Mouse (Mus musculus) CH12.LX (cell line): Measurements from ENCODE around the gene Adarb1. TPM values are rescaled to one million over a fixed set of nuclear protein-coding genes. Genes with fewer than 3 reads are reported as not detected.

Source experiments
- DNase-seq: peaks from one replicate; pipeline ENCODE4 v3.0.0-alpha.2; 2013; ENCODE audit errors: extremely low read depth
- H3K27ac ChIP-seq: 2 replicates; pipeline ENCODE4 v1.5.1; 2012; ENCODE audit warnings: low read depth, mild to moderate bottlenecking, control low read depth, moderate library complexity; ENCODE audit not compliant: insufficient read depth
- H3K27me3 ChIP-seq: replicated peaks from 2 replicates; pipeline ENCODE3; 2012; ENCODE audit warnings: inconsistent platforms
- H3K36me3 ChIP-seq, 2 experiments: replicated peaks in 1 of 2; 2 replicates each; pipeline versions ENCODE3 to v1.6.1; 2012; ENCODE audit warnings: inconsistent platforms in 1 of 2, low read length in 1 of 2, mild to moderate bottlenecking in 1 of 2, mixed read lengths in 1 of 2, moderate library complexity in 1 of 2; ENCODE audit not compliant: control insufficient read depth in 1 of 2, insufficient read depth in 1 of 2
- H3K4me1 ChIP-seq, 2 experiments: 2 replicates each; pipeline ENCODE4 v1.6.1; 2012; ENCODE audit warnings: inconsistent platforms in 1 of 2, moderate library complexity in 1 of 2; ENCODE audit not compliant: insufficient read depth in 2 of 2, control insufficient read depth in 1 of 2
- H3K4me2 ChIP-seq: 2 replicates; pipeline ENCODE4 v1.6.1; 2012; ENCODE audit warnings: low read depth, mild to moderate bottlenecking, control low read depth; ENCODE audit not compliant: poor library complexity, insufficient read depth, severe bottlenecking
- H3K4me3 ChIP-seq, 3 experiments: fragments of 150-350 bp in 1 of 3; sonication (generic) in 1 of 3; replicated peaks in 1 of 3; 2 replicates each; pipeline versions ENCODE3 to v1.5.1; 2011 to 2012; ENCODE audit warnings: low read depth in 2 of 3, low read length in 2 of 3, mild to moderate bottlenecking in 2 of 3, moderate library complexity in 2 of 3, control low read depth in 1 of 3, improper control_type of control experiment in 1 of 3, inconsistent platforms in 1 of 3, mixed read lengths in 1 of 3; ENCODE audit not compliant: poor library complexity in 1 of 3
- H3K79me2 ChIP-seq: replicated peaks from 2 replicates; pipeline ENCODE4 v1.6.1; 2012; ENCODE audit warnings: mild to moderate bottlenecking, moderate library complexity; ENCODE audit not compliant: control insufficient read depth, poor library complexity, insufficient read depth, severe bottlenecking; ENCODE audit errors: extremely low read depth
- H3K9ac ChIP-seq: 2 replicates; pipeline ENCODE4 v1.6.1; 2012; ENCODE audit warnings: low read depth, mild to moderate bottlenecking, control low read depth, moderate library complexity; ENCODE audit not compliant: insufficient read depth
- H3K9me3 ChIP-seq: replicated peaks from 2 replicates; pipeline ENCODE3; 2012; ENCODE audit warnings: low read length, inconsistent platforms, mixed read lengths
- BHLHE40 ChIP-seq: IDR thresholded peaks from 2 replicates; pipeline ENCODE4 v1.6.1; 2011; ENCODE audit warnings: mild to moderate bottlenecking, low read depth, low read length, improper control_type of control experiment
- CHD1 ChIP-seq: IDR thresholded peaks from 2 replicates; pipeline ENCODE4 v1.6.1; 2012; ENCODE audit warnings: low read depth, low read length, improper control_type of control experiment, inconsistent platforms
- CHD2 ChIP-seq: IDR thresholded peaks from 2 replicates; pipeline ENCODE4 v1.6.1; 2011; ENCODE audit warnings: low read length, improper control_type of control experiment
- E2F4 ChIP-seq: IDR thresholded peaks from 2 replicates; pipeline ENCODE4 v1.6.1; 2011; ENCODE audit warnings: low read depth, low read length, improper control_type of control experiment; ENCODE audit not compliant: insufficient replicate concordance
- EP300 ChIP-seq: IDR thresholded peaks from 2 replicates; pipeline ENCODE4 v1.6.1; 2011; ENCODE audit warnings: low read length, improper control_type of control experiment
- ETS1 ChIP-seq: conservative IDR thresholded peaks from 2 replicates; pipeline ENCODE4 v1.6.1; 2012; ENCODE audit warnings: low read depth, mild to moderate bottlenecking, inconsistent platforms, low read length, improper control_type of control experiment, moderate library complexity
- GABPA ChIP-seq: IDR thresholded peaks from 2 replicates; pipeline ENCODE4 v1.6.1; 2012; ENCODE audit warnings: low read depth, low read length, improper control_type of control experiment, inconsistent platforms; ENCODE audit not compliant: insufficient replicate concordance
- IRF4 ChIP-seq: IDR thresholded peaks from 2 replicates; pipeline ENCODE4 v1.6.1; 2014; ENCODE audit warnings: low read depth, mild to moderate bottlenecking, inconsistent platforms, low read length, improper control_type of control experiment
- KAT2A ChIP-seq: IDR thresholded peaks from 2 replicates; pipeline ENCODE4 v1.6.1; 2012; ENCODE audit warnings: low read length, improper control_type of control experiment, inconsistent platforms; ENCODE audit not compliant: insufficient replicate concordance
- MXI1 ChIP-seq: IDR thresholded peaks from 2 replicates; pipeline ENCODE4 v1.6.1; 2011; ENCODE audit warnings: mild to moderate bottlenecking, low read depth, low read length, improper control_type of control experiment
- MYC ChIP-seq: IDR thresholded peaks from 2 replicates; pipeline ENCODE4 v1.6.1; 2011; ENCODE audit warnings: low read depth, mild to moderate bottlenecking, improper control_type of control experiment, low read length
- NELFE ChIP-seq: IDR thresholded peaks from 2 replicates; pipeline ENCODE4 v1.6.1; 2011; ENCODE audit warnings: low read depth, low read length, improper control_type of control experiment
- NRF1 ChIP-seq: IDR thresholded peaks from 2 replicates; pipeline ENCODE4 v1.6.1; 2014; ENCODE audit warnings: low read depth, mild to moderate bottlenecking, inconsistent platforms, low read length, improper control_type of control experiment, moderate library complexity
- POLR2A ChIP-seq: IDR thresholded peaks from 2 replicates; pipeline ENCODE4 v1.6.1; 2011; ENCODE audit warnings: low read depth, mild to moderate bottlenecking, improper control_type of control experiment, low read length
- POLR2AphosphoS2 ChIP-seq: IDR thresholded peaks from 2 replicates; pipeline ENCODE4 v1.6.1; 2011; ENCODE audit warnings: low read depth, low read length, improper control_type of control experiment
- RAD21 ChIP-seq: IDR thresholded peaks from 2 replicates; pipeline ENCODE4 v1.6.1; 2011; ENCODE audit warnings: low read depth, mild to moderate bottlenecking, low read length, improper control_type of control experiment, moderate library complexity
- RCOR1 ChIP-seq: conservative IDR thresholded peaks from 2 replicates; pipeline ENCODE4 v1.6.1; 2012; ENCODE audit warnings: low read depth, mild to moderate bottlenecking, inconsistent platforms, low read length, improper control_type of control experiment
- TCF12 ChIP-seq: IDR thresholded peaks from 2 replicates; pipeline ENCODE4 v1.6.1; 2014; ENCODE audit warnings: low read depth, mild to moderate bottlenecking, inconsistent platforms, low read length, improper control_type of control experiment
- USF1 ChIP-seq: IDR thresholded peaks from 2 replicates; pipeline ENCODE4 v1.6.1; 2014; ENCODE audit warnings: low read depth, mild to moderate bottlenecking, inconsistent platforms, low read length, improper control_type of control experiment
- USF2 ChIP-seq: conservative IDR thresholded peaks from 2 replicates; pipeline ENCODE4 v1.6.1; 2011; ENCODE audit warnings: low read depth, low read length, improper control_type of control experiment
- ZC3H11A ChIP-seq: IDR thresholded peaks from 2 replicates; pipeline ENCODE4 v1.6.1; 2012; ENCODE audit warnings: low read depth, mild to moderate bottlenecking, inconsistent platforms, low read length, improper control_type of control experiment
- ZKSCAN1 ChIP-seq: IDR thresholded peaks from 2 replicates; pipeline ENCODE4 v1.6.1; 2012; ENCODE audit warnings: low read depth, inconsistent platforms, low read length, improper control_type of control experiment, borderline replicate concordance
- ZNF384 ChIP-seq: IDR thresholded peaks from 2 replicates; pipeline ENCODE4 v1.6.1; 2012; ENCODE audit warnings: low read depth, low read length, improper control_type of control experiment, inconsistent platforms
- dilution Hi-C: fragments of 300-500 bp; cut with MboI; formaldehyde crosslinking; loops from 2 replicates; pipeline ENCODE4 v1.14.3; 2020; ENCODE audit warnings: low sequenced_read_pairs; ENCODE audit not compliant: extremely low pct_unique_long_range_greater_than_20kb, extremely low pct_ligation_motif_present
- in situ Hi-C: fragments of 300-500 bp; cut with MboI; formaldehyde crosslinking; loops from 3 replicates; pipeline ENCODE4 v1.14.3; 2019; ENCODE audit warnings: low sequenced_read_pairs, low pct_ligation_motif_present, low pct_unique_long_range_greater_than_20kb, mixed read lengths
- polyA plus RNA-seq: library from polyadenylated mRNA; unstranded; fragments of >175 nt; gene quantifications from 2 replicates; pipeline ENCODE4 v1.2.1, GENCODE M21; 2012; ENCODE audit warnings: low read depth; ENCODE audit not compliant: insufficient read length
- total RNA-seq, 2 experiments: library from RNA; depleted of rRNA; stranded (reverse); fragments of 300-350 nt in 1 of 2; fragments of >200 nt in 1 of 2; gene quantifications; 2 replicates each; pipeline ENCODE4 v1.2.3; 2012 to 2014

Adarb1 gene
- total and polyA plus RNA-seq, 3 experiments = 1.7 to 3.5 (median 2.4) TPM

GRCm38 (mm10) chr10:77402463-77402862 is 15.6 kb downstream of the Adarb1 start:
- H3K4me1 ChIP-seq = no peaks in the 10 kb centered on the region
- H3K9me3 ChIP-seq = no peaks in the 10 kb centered on the region
- no peak overlapping the region for H3K27ac ChIP-seq
- no peak overlapping the region for H3K4me2 ChIP-seq
- in situ Hi-C loops = no loop called here
- dilution Hi-C loops = no loop called here
- TF ChIP-seq CHD1 (no peak), EP300 (no peak), RAD21 (no peak), POLR2AphosphoS2 (no peak), IRF4 (no peak), ZNF384 (no peak), MXI1 (no peak)
- H3K79me2 ChIP-seq = no peaks in the 10 kb centered on the region
- H3K36me3 ChIP-seq = no peaks in the 10 kb centered on the region
- H3K9ac ChIP-seq = no peak overlapping the region
- DNase-seq = no peak
- H3K27me3 ChIP-seq = no peaks in the 10 kb centered on the region
- H3K4me3 ChIP-seq = no peak overlapping the region

- no peak overlapping the region for H3K4me3 ChIP-seq
- no peaks in the 10 kb centered on the region for H3K27me3 ChIP-seq
- H3K9ac ChIP-seq = no peak overlapping the region
- no peak overlapping the region for H3K27ac ChIP-seq
- in situ Hi-C loops = no loop called here
- no peaks in the 10 kb centered on the region for H3K79me2 ChIP-seq
- dilution Hi-C loops = no loop called here
- no peak for DNase-seq
- H3K4me2 ChIP-seq = no peak overlapping the region
- no peaks in the 10 kb centered on the region for H3K4me1 ChIP-seq
- H3K36me3 ChIP-seq = no peaks in the 10 kb centered on the region
- H3K9me3 ChIP-seq = no peaks in the 10 kb centered on the region
- TF ChIP-seq EP300 (no peak), TCF12 (no peak), ZKSCAN1 (no peak), ETS1 (no peak), ZC3H11A (no peak), POLR2AphosphoS2 (no peak), BHLHE40 (no peak), POLR2A (no peak), USF2 (no peak), MYC (no peak)
- TF ChIP-seq, all 38 proteins: peak for 0
Measured at GRCm38 (mm10) chr10:77401039-77401438, 17.0 kb downstream of the Adarb1 start.

- H3K27me3 ChIP-seq = no peaks in the 10 kb centered on the region
- H3K9ac ChIP-seq = no peak overlapping the region
- H3K27ac ChIP-seq = no peak overlapping the region
- no peaks in the 10 kb centered on the region for H3K36me3 ChIP-seq
- in situ Hi-C loops (no loop called here), dilution Hi-C loops (no loop called here)
- H3K4me2 ChIP-seq = no peak overlapping the region
- H3K79me2 ChIP-seq = no peaks in the 10 kb centered on the region
- TF ChIP-seq E2F4 (no peak), ZC3H11A (no peak), CHD2 (no peak), ZKSCAN1 (no peak), NRF1 (no peak), USF1 (no peak), EP300 (no peak), POLR2AphosphoS2 (no peak), RCOR1 (no peak), POLR2A (no peak), NELFE (no peak), RAD21 (no peak), GABPA (no peak), KAT2A (no peak)
- H3K4me3 ChIP-seq = no peak overlapping the region
- no peaks in the 10 kb centered on the region for H3K4me1 ChIP-seq
- no peak for DNase-seq
- no peaks in the 10 kb centered on the region for H3K9me3 ChIP-seq
Measured at GRCm38 (mm10) chr10:77399938-77400337, 18.1 kb downstream of the Adarb1 start.
